ENCODE assay signal across 9 mouse cellular contexts in the genomic region with DNA sequence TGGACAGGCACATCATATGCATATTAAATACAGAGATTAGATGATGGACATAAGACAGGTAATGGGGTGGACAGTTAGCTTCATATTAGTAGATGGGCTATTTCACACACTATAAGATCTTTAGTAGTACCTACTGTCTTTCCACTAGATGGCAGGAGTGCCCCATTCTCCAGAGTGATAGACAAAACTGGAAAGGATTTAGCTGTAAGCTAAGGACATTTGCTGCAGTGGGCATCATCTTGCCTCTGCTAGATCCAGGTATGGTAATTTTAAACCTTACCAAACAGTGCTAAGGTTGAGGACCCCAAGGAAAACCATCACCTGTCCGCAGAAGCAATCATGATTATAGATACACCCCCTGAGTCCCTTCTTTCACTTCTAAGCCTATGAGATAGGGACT. TPM values are rescaled to one million over a fixed set of nuclear protein-coding genes. Genes with fewer than 3 reads are reported as not detected.
DNase-seq lines count a peak whose midpoint lies in the region; ATAC-seq and TF ChIP-seq lines count a peak whose summit lies in the region.
"Had no signal": no experiment of that assay in that cellular context is flagged by ENCODE, and none has a peak within 500 bp of the region (broad histone marks: within the 10 kb centered on the region; RNA-seq: fewer than 3 reads in every experiment).

No protein-coding gene starts in this region.

- no peaks in the 10 kb centered on the region for H3K27me3 ChIP-seq in Patski
- H3K27me3 ChIP-seq in neural tube, embryonic 11.5 days (ENCODE audit: control insufficient read depth, insufficient read depth, low read length), result no peaks in the 10 kb centered on the region; the same call in 1 of the 2 replicates

- H3K27ac ChIP-seq in layer of hippocampus, adult 2 months, result no peak overlapping the region
- no peak overlapping the region for H3K27ac ChIP-seq in neural tube, embryonic 11.5 days (ENCODE audit: low read depth, low read length)
- H3K27ac ChIP-seq: limb, embryonic 12.5 days had no signal

- peak; percentile 37 for TF ChIP-seq CTCF in Patski (IDR thresholded peaks at IDR 0.05)
- TF ChIP-seq CTCF in layer of hippocampus, adult 2 months (conservative IDR thresholded peaks at IDR 0.05), result peak; percentile 81

- H3K4me2 ChIP-seq in neural tube, embryonic 11.5 days (ENCODE audit: low read depth), result no peak overlapping the region
- H3K4me2 ChIP-seq: limb, embryonic 12.5 days had no signal

- no peak overlapping the region for H3K9ac ChIP-seq in neural tube, embryonic 11.5 days (ENCODE audit: low read length)
- H3K9ac ChIP-seq: limb, embryonic 12.5 days had no signal

- no peak for ATAC-seq in Patski
- no peak for ATAC-seq in neural tube, embryonic 11.5 days (ENCODE audit: insufficient read depth, low FRiP score, low TSS enrichment)

- no peak overlapping the region for H3K4me3 ChIP-seq in layer of hippocampus, adult 2 months
- no peak overlapping the region for H3K4me3 ChIP-seq in neural tube, embryonic 11.5 days (ENCODE audit: low read depth, low read length)
- H3K4me3 ChIP-seq: limb, embryonic 12.5 days had no signal

- WGBS in neural tube, embryonic 11.5 days, result 84% methylated on average over 1 of the region's 1 CpGs

- CTCF ChIA-PET in Patski (lab: Charles Lee), result interaction anchor here (1.1 to 1.5 kb wide), 4 partner anchors 9 to 39 kb away, joined by 3 to 6 read pairs (median 4); no protein-coding TSS in a partner anchor

- POLR2A ChIA-PET in Patski (lab: Charles Lee), result no interaction called here

- no peaks in the 10 kb centered on the region for H3K4me1 ChIP-seq in neural tube, embryonic 11.5 days (ENCODE audit: control insufficient read depth, insufficient read depth, low read length)
- H3K4me1 ChIP-seq: limb, embryonic 12.5 days had no signal

- DNase-seq in kidney, postnatal 4 days, result peak; percentile 16 to 25
- DNase-seq in kidney, adult 18-20 months, result no peak
- no peak for DNase-seq in Patski (ENCODE audit: low read depth, low spot score)
- peak; percentile 19 for DNase-seq in embryo, embryonic 11.5 days (ENCODE audit: low read depth, low spot score)
- DNase-seq in layer of hippocampus, adult 2 months (ENCODE audit: low spot score in 2 of 2), result peak in 1 of 2 experiments; percentile 47
- DNase-seq in neural tube, embryonic 11.5 days (ENCODE audit: low spot score), result peak; percentile 24
- DNase-seq in thymus, postnatal 25 days, result no peak

- in situ Hi-C loops in Patski (cut with MboI; ENCODE audit: low pct_unique_long_range_greater_than_20kb), result loop anchor here (5.0 kb wide), 1 partner anchor 199 kb away; no protein-coding TSS in a partner anchor

- no peaks in the 10 kb centered on the region for H3K36me3 ChIP-seq in neural tube, embryonic 11.5 days (ENCODE audit: control insufficient read depth, insufficient read depth, low read length)
- H3K36me3 ChIP-seq: limb, embryonic 12.5 days had no signal

- no peaks in the 10 kb centered on the region for H3K9me3 ChIP-seq in neural tube, embryonic 11.5 days (ENCODE audit: control insufficient read depth, low read length)
- H3K9me3 ChIP-seq: limb, embryonic 12.5 days had no signal

RNA-seq across cellular contexts. Expression of a gene that starts 55.3 kb away (rescaled TPM):
- not detected for polyA plus RNA-seq in Patski (2021)
- not detected for total RNA-seq in layer of hippocampus, adult 2 months (2021)
- polyA plus RNA-seq in neural tube, embryonic 11.5 days (2014; fragmentation: Nextera tagmentation; extraction: Ambion mirVana), result not detected in 2 replicates
- polyA plus RNA-seq: cortical plate, adult 2 months; limb, embryonic 12.5 days had no signal

Comparison
In these comparisons a context has a peak if more than half of its experiments do, and no peak if none do; other contexts are left out.
1. DNase-seq: peak in kidney, postnatal 4 days (2 of 2), embryo, embryonic 11.5 days (single experiment) and neural tube, embryonic 11.5 days (single experiment); none in kidney, adult 18-20 months (single experiment), Patski (single experiment) and thymus, postnatal 25 days (single experiment).